Mouse (Mus musculus): ENCODE data around the gene Nup35. TPM values are rescaled to one million over a fixed set of nuclear protein-coding genes. Genes with fewer than 3 reads are reported as not detected.

The Nup35 gene
- total and polyA plus RNA-seq, 2 experiments, result 4.8 to 9.5 TPM

GRCm38 (mm10) chr2:80599850-80600249, 17.2 kb upstream of the Nup35 start:
- no peak for DNase-seq (ENCODE audit: extremely low read depth, low read depth, low spot score)
- H3K79me2 ChIP-seq (ENCODE audit: control insufficient read depth, insufficient read depth, low read length), result no peaks in the 10 kb centered on the region
- no peak overlapping the region for H3K9ac ChIP-seq (ENCODE audit: low read depth, low read length)
- H3K4me1 ChIP-seq (ENCODE audit: control insufficient read depth, insufficient read depth, low read length), result no peaks in the 10 kb centered on the region
- no peak overlapping the region for H3K27ac ChIP-seq (replicated peaks; ENCODE audit: insufficient read depth, low read depth, low read length)
- 94% methylated on average over 3 of the region's 3 CpGs for WGBS
- no peak for TF ChIP-seq CTCF (IDR thresholded peaks at IDR 0.05; ENCODE audit: low read depth, low read length)
- TF ChIP-seq POLR2A (IDR thresholded peaks at IDR 0.05; ENCODE audit: extremely low read depth, insufficient read depth, low read length), result no peak
- no peaks in the 10 kb centered on the region for H3K36me3 ChIP-seq (ENCODE audit: control insufficient read depth, insufficient read depth, low read length)
- no peaks in the 10 kb centered on the region for H3K27me3 ChIP-seq (ENCODE audit: control insufficient read depth, insufficient read depth, low read length)
- no peak overlapping the region for H3K4me3 ChIP-seq (ENCODE audit: insufficient read depth, low read depth, low read length)

- peak; percentile 50 for DNase-seq (ENCODE audit: extremely low read depth, low read depth, low spot score)
- H3K4me1 ChIP-seq (ENCODE audit: control insufficient read depth, insufficient read depth, low read length), result no peaks in the 10 kb centered on the region
Observed at GRCm38 (mm10) chr2:80600611-80601010, 16.4 kb upstream of the Nup35 start.

DNA sequence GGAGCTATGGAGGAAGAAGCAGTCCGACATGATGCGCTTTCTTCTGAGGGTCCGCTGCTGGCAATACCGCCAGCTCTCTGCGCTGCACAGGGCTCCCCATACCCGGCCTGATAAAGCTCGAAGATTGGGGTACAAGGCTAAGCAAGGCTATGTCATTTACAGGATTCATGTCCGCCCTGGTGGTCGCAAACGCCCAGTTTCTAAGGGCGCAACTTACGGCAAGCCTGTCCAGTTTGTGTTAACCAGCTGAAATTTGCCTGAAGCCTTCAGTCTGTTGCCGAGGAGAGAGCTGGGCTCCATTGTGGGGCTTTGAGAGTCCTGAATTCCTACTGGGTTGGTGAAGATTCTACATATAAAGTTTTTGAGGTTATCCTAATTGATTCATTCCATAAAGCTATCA, 14.3 kb upstream of the Nup35 start:
- H3K27me3 ChIP-seq (ENCODE audit: control insufficient read depth, insufficient read depth, low read length), result no peaks in the 10 kb centered on the region
- H3K4me3 ChIP-seq (ENCODE audit: insufficient read depth, low read depth, low read length), result no peak overlapping the region
- TF ChIP-seq CTCF (IDR thresholded peaks at IDR 0.05; ENCODE audit: low read depth, low read length), result no peak
- TF ChIP-seq POLR2A (IDR thresholded peaks at IDR 0.05; ENCODE audit: extremely low read depth, insufficient read depth, low read length), result no peak
- DNase-seq (ENCODE audit: extremely low read depth, low read depth, low spot score), result no peak
- no peak overlapping the region for H3K9ac ChIP-seq (ENCODE audit: low read depth, low read length)
- no peaks in the 10 kb centered on the region for H3K36me3 ChIP-seq (ENCODE audit: control insufficient read depth, insufficient read depth, low read length)
- no peak overlapping the region for H3K27ac ChIP-seq (replicated peaks; ENCODE audit: insufficient read depth, low read depth, low read length)
- 94% methylated on average over 13 of the region's 13 CpGs for WGBS
- no peaks in the 10 kb centered on the region for H3K79me2 ChIP-seq (ENCODE audit: control insufficient read depth, insufficient read depth, low read length)
- no peaks in the 10 kb centered on the region for H3K4me1 ChIP-seq (ENCODE audit: control insufficient read depth, insufficient read depth, low read length)

More at GRCm38 (mm10) chr2:80600611-80601010, 16.4 kb upstream of the Nup35 start:
- Histone ChIP-seq H3K9ac (ENCODE audit: low read depth, low read length) (no peak overlapping the region), H3K27ac (replicated peaks; ENCODE audit: insufficient read depth, low read depth, low read length) (no peak overlapping the region), H3K27me3 (ENCODE audit: control insufficient read depth, insufficient read depth, low read length) (no peaks in the 10 kb centered on the region), H3K36me3 (ENCODE audit: control insufficient read depth, insufficient read depth, low read length) (no peaks in the 10 kb centered on the region), H3K4me3 (ENCODE audit: insufficient read depth, low read depth, low read length) (no peak overlapping the region), H3K79me2 (ENCODE audit: control insufficient read depth, insufficient read depth, low read length) (no peaks in the 10 kb centered on the region)
- TF ChIP-seq CTCF (IDR thresholded peaks at IDR 0.05; ENCODE audit: low read depth, low read length), result no peak
- no peak for TF ChIP-seq POLR2A (IDR thresholded peaks at IDR 0.05; ENCODE audit: extremely low read depth, insufficient read depth, low read length)

- Histone ChIP-seq H3K36me3 (ENCODE audit: control insufficient read depth, insufficient read depth, low read length) (no peaks in the 10 kb centered on the region), H3K27ac (replicated peaks; ENCODE audit: insufficient read depth, low read depth, low read length) (no peak overlapping the region), H3K27me3 (ENCODE audit: control insufficient read depth, insufficient read depth, low read length) (no peaks in the 10 kb centered on the region), H3K4me3 (ENCODE audit: insufficient read depth, low read depth, low read length) (no peak overlapping the region), H3K4me1 (ENCODE audit: control insufficient read depth, insufficient read depth, low read length) (no peaks in the 10 kb centered on the region), H3K79me2 (ENCODE audit: control insufficient read depth, insufficient read depth, low read length) (no peaks in the 10 kb centered on the region), H3K9ac (ENCODE audit: low read depth, low read length) (no peak overlapping the region)
- DNase-seq (ENCODE audit: extremely low read depth, low read depth, low spot score), result no peak
- TF ChIP-seq CTCF (IDR thresholded peaks at IDR 0.05; ENCODE audit: low read depth, low read length), result no peak
- TF ChIP-seq POLR2A (IDR thresholded peaks at IDR 0.05; ENCODE audit: extremely low read depth, insufficient read depth, low read length), result no peak
- WGBS, result 97% methylated on average over 19 of the region's 19 CpGs
Observed at GRCm38 (mm10) chr2:80603771-80604426, 13.1 kb upstream of the Nup35 start.

- TF ChIP-seq POLR2A (IDR thresholded peaks at IDR 0.05; ENCODE audit: extremely low read depth, insufficient read depth, low read length) (no peak), CTCF (IDR thresholded peaks at IDR 0.05; ENCODE audit: low read depth, low read length) (no peak)
- WGBS, result 37% methylated on average over 1 of the region's 1 CpGs
Observed at GRCm38 (mm10) chr2:80612286-80612685, 4.8 kb upstream of the Nup35 start.

GRCm38 (mm10) chr2:80612796-80613195, 4.2 kb upstream of the Nup35 start:
- H3K27me3 ChIP-seq (ENCODE audit: control insufficient read depth, insufficient read depth, low read length), result no peaks in the 10 kb centered on the region

More at GRCm38 (mm10) chr2:80612286-80612685, 4.8 kb upstream of the Nup35 start:
- no peak for DNase-seq (ENCODE audit: extremely low read depth, low read depth, low spot score)
- Histone ChIP-seq H3K79me2 (ENCODE audit: control insufficient read depth, insufficient read depth, low read length) (no peaks in the 10 kb centered on the region), H3K4me3 (ENCODE audit: insufficient read depth, low read depth, low read length) (no peak overlapping the region), H3K27ac (replicated peaks; ENCODE audit: insufficient read depth, low read depth, low read length) (no peak overlapping the region), H3K4me1 (ENCODE audit: control insufficient read depth, insufficient read depth, low read length) (no peaks in the 10 kb centered on the region), H3K9ac (ENCODE audit: low read depth, low read length) (no peak overlapping the region), H3K36me3 (ENCODE audit: control insufficient read depth, insufficient read depth, low read length) (no peaks in the 10 kb centered on the region), H3K27me3 (ENCODE audit: control insufficient read depth, insufficient read depth, low read length) (no peaks in the 10 kb centered on the region)

More at GRCm38 (mm10) chr2:80612796-80613195, 4.2 kb upstream of the Nup35 start:
- no peaks in the 10 kb centered on the region for H3K79me2 ChIP-seq (ENCODE audit: control insufficient read depth, insufficient read depth, low read length)
- no peak overlapping the region for H3K4me3 ChIP-seq (ENCODE audit: insufficient read depth, low read depth, low read length)
- no peaks in the 10 kb centered on the region for H3K36me3 ChIP-seq (ENCODE audit: control insufficient read depth, insufficient read depth, low read length)
- WGBS, result 49% methylated on average over 2 of the region's 2 CpGs
- peak; percentile 24 for DNase-seq (ENCODE audit: extremely low read depth, low read depth, low spot score)
- no peak overlapping the region for H3K27ac ChIP-seq (replicated peaks; ENCODE audit: insufficient read depth, low read depth, low read length)
- H3K4me1 ChIP-seq (ENCODE audit: control insufficient read depth, insufficient read depth, low read length), result peaks cover 3% of the 10 kb centered on the region; the same call in 1 of the 2 replicates
- no peak for TF ChIP-seq CTCF (IDR thresholded peaks at IDR 0.05; ENCODE audit: low read depth, low read length)
- TF ChIP-seq POLR2A (IDR thresholded peaks at IDR 0.05; ENCODE audit: extremely low read depth, insufficient read depth, low read length), result no peak
- H3K9ac ChIP-seq (ENCODE audit: low read depth, low read length), result no peak overlapping the region
